Mouse (Mus musculus) thymus, adult 2 months (tissue): ENCODE results near the gene Gm973. TPM values are rescaled to one million over a fixed set of nuclear protein-coding genes. Genes with fewer than 3 reads are reported as not detected.

Experiments used
- DNase-seq: peaks from one replicate; pipeline ENCODE4 v3.0.0; 2021
- H3K27ac ChIP-seq: fragments of 200-500 bp; 2 replicates; pipeline ENCODE4 v1.5.1; 2012; ENCODE audit warnings: low read length, control low read depth; ENCODE audit not compliant: control insufficient read depth, insufficient read depth
- H3K27me3 ChIP-seq: fragments of 200-500 bp; 2 replicates; pipeline ENCODE4 v1.6.1; 2012; ENCODE audit warnings: mild to moderate bottlenecking, low read length, moderate library complexity, mixed read lengths; ENCODE audit not compliant: control insufficient read depth, insufficient read depth
- H3K36me3 ChIP-seq: fragments of 200-500 bp; 2 replicates; pipeline ENCODE4 v1.6.1; 2012; ENCODE audit warnings: mild to moderate bottlenecking, low read length, moderate library complexity; ENCODE audit not compliant: control insufficient read depth, insufficient read depth
- H3K4me1 ChIP-seq: fragments of 200-500 bp; replicated peaks from 2 replicates; pipeline ENCODE4 v1.6.1; 2012; ENCODE audit warnings: low read length; ENCODE audit not compliant: control insufficient read depth, insufficient read depth
- H3K4me3 ChIP-seq: fragments of 200-500 bp; 2 replicates; pipeline ENCODE4 v1.5.1; 2012; ENCODE audit warnings: mild to moderate bottlenecking, low read length, control low read depth, moderate library complexity; ENCODE audit not compliant: control insufficient read depth, insufficient read depth
- CTCF ChIP-seq: fragments of 200-500 bp; IDR thresholded peaks from 2 replicates; pipeline ENCODE4 v1.5.1; 2012; ENCODE audit warnings: mild to moderate bottlenecking, control low read depth, low read length, moderate library complexity, borderline replicate concordance; ENCODE audit not compliant: control insufficient read depth, poor library complexity, insufficient read depth; ENCODE audit errors: extremely low read depth
- POLR2A ChIP-seq: fragments of 200-500 bp; IDR thresholded peaks from 2 replicates; pipeline ENCODE4 v1.6.1; 2012; ENCODE audit warnings: mild to moderate bottlenecking, low read length, control low read depth, moderate library complexity; ENCODE audit not compliant: control insufficient read depth, poor library complexity, insufficient read depth; ENCODE audit errors: extremely low read depth
- WGBS: fragments of 180-500 bp; shearing (Covaris S2); methylation state at CpG from one replicate; pipeline ENCODE4 v1.1.7; 2018; 5-methylcytosine and 5-hydroxymethylcytosine counted together
- polyA plus RNA-seq: library from polyadenylated mRNA; depleted of rRNA; stranded (reverse); fragments of >200 nt; gene quantifications from 2 replicates; pipeline ENCODE4 v1.2.3, GENCODE M21; 2012

Gene Gm973
- polyA plus RNA-seq, 1 experiment = 0.09 TPM

GRCm38 (mm10) chr1:59609458-59609857, 93.4 kb downstream of the Gm973 start:
- peaks cover 14% of the 10 kb centered on the region for H3K4me1 ChIP-seq
- H3K27me3 ChIP-seq = no peaks in the 10 kb centered on the region
- WGBS = 96% methylated on average over 4 of the region's 4 CpGs
- no peak overlapping the region for H3K27ac ChIP-seq
- DNase-seq = no peak
- TF ChIP-seq CTCF (no peak), POLR2A (no peak)
- H3K4me3 ChIP-seq = no peak overlapping the region
- H3K36me3 ChIP-seq = no peaks in the 10 kb centered on the region

DNA sequence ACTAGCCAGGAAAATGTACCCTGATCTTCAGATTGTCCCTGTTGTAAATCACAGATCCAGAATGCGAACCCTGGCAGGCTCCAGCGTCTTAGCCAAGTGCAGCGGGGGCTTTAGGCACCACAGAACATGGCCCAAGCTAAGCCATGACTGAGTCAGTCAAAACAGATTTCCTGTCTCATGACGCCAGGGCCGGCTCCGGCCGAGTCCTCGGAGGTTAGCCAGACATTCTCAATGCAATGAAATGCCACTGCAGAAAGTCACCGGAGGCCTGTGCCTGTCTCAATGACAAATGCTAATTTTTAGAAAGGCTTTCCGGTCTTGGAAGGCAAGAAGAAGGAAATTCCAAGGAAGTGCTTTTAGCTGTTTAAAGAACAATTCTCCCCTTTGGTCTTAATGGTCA, 93.8 kb downstream of the Gm973 start:
- Histone ChIP-seq H3K4me3 (no peak overlapping the region), H3K27ac (no peak overlapping the region), H3K4me1 (peaks cover 14% of the 10 kb centered on the region), H3K36me3 (no peaks in the 10 kb centered on the region), H3K27me3 (no peaks in the 10 kb centered on the region)
- no peak for DNase-seq
- no peak for TF ChIP-seq POLR2A
- no peak for TF ChIP-seq CTCF
- 90% methylated on average over 10 of the region's 10 CpGs for WGBS

DNA sequence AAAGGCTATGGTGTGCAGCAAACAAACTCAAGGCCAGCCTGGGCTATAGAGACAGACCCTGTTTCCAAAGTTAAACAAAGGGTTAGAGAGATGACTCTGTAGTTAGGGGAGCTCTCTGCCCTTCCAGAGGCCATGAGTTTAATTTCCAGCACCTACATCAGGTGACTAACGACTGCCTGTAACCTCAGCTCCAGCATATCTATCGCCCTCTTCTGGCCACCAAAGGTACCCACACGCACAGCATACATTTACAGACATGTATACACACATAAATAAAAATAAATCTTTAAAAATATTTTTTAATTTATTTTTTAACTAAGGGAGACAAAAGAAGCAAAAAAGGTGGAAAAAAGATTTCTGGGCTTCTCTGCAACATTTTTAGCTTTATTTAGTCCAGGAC, 94.9 kb downstream of the Gm973 start:
- Histone ChIP-seq H3K4me1 (peaks cover 14% of the 10 kb centered on the region), H3K27me3 (no peaks in the 10 kb centered on the region), H3K36me3 (no peaks in the 10 kb centered on the region), H3K27ac (no peak overlapping the region), H3K4me3 (no peak overlapping the region)
- TF ChIP-seq CTCF (no peak), POLR2A (no peak)
- no peak for DNase-seq
- 96% methylated on average over 3 of the region's 3 CpGs for WGBS

GRCm38 (mm10) chr1:59613795-59614194, 97.7 kb downstream of the Gm973 start:
- peaks cover 3% of the 10 kb centered on the region; the same call in 1 of the 2 replicates for H3K4me1 ChIP-seq
- H3K27ac ChIP-seq = no peak overlapping the region
- 70% methylated on average over 6 of the region's 6 CpGs for WGBS
- H3K4me3 ChIP-seq = no peak overlapping the region
- no peaks in the 10 kb centered on the region for H3K27me3 ChIP-seq
- DNase-seq = peak; percentile 57
- no peaks in the 10 kb centered on the region for H3K36me3 ChIP-seq
- peak; percentile 58; the same call in 1 of the 2 replicates for TF ChIP-seq CTCF
- TF ChIP-seq POLR2A = no peak

- H3K27me3 ChIP-seq = no peaks in the 10 kb centered on the region
- WGBS = 80% methylated on average over 2 of the region's 2 CpGs
- TF ChIP-seq POLR2A (no peak), CTCF (no peak)
- no peak overlapping the region for H3K27ac ChIP-seq
- no peak overlapping the region for H3K4me3 ChIP-seq
- H3K4me1 ChIP-seq = no peaks in the 10 kb centered on the region
- no peaks in the 10 kb centered on the region for H3K36me3 ChIP-seq
- no peak for DNase-seq
Observed at GRCm38 (mm10) chr1:59615021-59615420, 99.0 kb downstream of the Gm973 start.

GRCm38 (mm10) chr1:59619201-59619600, 103.1 kb downstream of the Gm973 start:
- H3K27me3 ChIP-seq = no peaks in the 10 kb centered on the region
- DNase-seq = no peak
- no peak overlapping the region for H3K27ac ChIP-seq
- no peaks in the 10 kb centered on the region for H3K36me3 ChIP-seq
- no peak overlapping the region for H3K4me3 ChIP-seq
- H3K4me1 ChIP-seq = no peaks in the 10 kb centered on the region
- TF ChIP-seq CTCF = no peak
- no peak for TF ChIP-seq POLR2A
- WGBS = 92% methylated on average over 10 of the region's 10 CpGs

DNA sequence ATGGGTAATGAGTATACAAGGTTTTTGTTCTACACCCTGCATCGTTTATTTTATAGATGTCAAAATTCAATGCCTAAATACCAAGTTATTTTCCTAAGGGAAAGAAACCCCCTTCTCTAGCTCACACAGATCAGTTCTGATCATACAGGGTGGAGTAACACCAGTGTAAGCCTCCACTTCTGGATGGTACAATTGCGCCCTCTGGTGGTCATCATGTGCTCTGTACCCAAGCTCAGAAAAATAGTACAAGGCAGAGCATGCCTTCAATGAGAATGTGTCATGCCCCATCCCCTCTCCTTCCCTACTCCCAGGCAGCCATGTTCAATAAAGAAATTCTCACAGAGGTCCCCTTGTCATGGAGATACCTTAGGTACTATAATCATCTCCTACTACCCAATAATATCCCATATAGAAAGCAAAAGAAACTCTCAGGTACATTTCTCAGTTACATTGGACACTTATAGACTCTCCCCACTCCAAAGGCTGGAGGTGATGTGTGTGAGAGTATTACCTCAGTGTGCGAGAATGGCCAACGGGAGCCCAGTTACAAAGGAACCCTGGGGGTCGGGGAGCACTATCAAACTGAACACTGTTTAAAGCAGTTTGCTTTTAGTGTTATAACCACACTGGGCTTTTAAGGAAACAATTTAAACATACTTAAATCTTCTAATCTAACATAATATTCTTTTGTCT, 107.4 kb downstream of the Gm973 start:
- 38% methylated on average over 5 of the region's 5 CpGs for whole genome bisulfite sequencing
- H3K36me3 ChIP-seq = no peaks in the 10 kb centered on the region
- no peak for TF ChIP-seq CTCF
- TF ChIP-seq POLR2A = no peak
- no peak overlapping the region for H3K27ac ChIP-seq
- DNase-seq = peak; percentile 68
- no peak overlapping the region for H3K4me3 ChIP-seq
- no peaks in the 10 kb centered on the region for H3K4me1 ChIP-seq
- no peaks in the 10 kb centered on the region for H3K27me3 ChIP-seq
